Mouse (Mus musculus) v-Abl transformed pro-B cells (cell line): ENCODE results near the gene Arhgef3.

ENCODE experiments used
- in situ Hi-C, 2 experiments: fragments of 400-800 bp; cut with MboI; formaldehyde crosslinking; loops; one replicate each; pipeline ENCODE4 v1.15.1; 2025; ENCODE audit not compliant: unreplicated experiment in 2 of 2

Gene Arhgef3

DNA sequence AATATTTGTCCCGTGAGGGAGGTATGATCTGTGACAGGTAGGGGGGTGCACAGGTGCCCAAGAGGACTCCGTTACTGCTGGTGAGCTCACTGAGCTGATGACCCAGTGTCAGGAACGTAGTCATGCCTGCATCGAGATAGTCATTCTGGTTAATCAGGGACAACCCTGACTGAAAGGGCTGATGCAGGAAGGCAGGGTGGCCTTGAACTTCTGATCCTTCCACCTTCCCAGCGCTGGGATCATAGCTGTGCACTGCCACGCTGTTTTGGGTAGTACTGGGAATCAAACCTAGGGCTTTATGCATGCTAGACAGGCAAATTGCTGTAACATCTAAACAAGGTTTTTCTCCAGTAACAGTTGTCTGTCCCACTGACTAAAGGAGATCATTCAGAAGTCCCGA, 109.9 kb downstream of the Arhgef3 start:
- in situ Hi-C loops: no loop called here

- in situ Hi-C loops: no loop called here
Observed at GRCm38 (mm10) chr14:27226288-27226687, 111.6 kb downstream of the Arhgef3 start.

DNA sequence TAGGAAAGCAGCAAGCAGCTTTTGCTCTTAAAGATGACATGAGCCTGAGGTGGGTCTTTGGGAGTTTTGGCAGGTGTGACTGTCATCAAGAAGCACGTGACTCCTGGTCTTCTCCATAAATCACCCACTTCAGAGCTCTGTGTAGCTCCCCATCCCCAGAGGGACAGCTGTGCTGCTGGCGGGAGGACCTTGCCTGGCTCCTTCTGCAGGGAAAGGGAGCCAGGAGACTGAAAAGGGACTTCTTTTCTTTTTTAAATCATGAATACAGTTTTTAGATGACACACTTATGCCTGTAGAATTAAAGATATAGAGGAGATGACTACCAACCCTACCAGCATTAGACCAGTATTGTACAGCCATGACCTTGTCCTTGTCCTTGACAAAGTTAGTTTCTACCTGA, 113.6 kb downstream of the Arhgef3 start:
- in situ Hi-C loops: no loop called here

- in situ Hi-C loops: no loop called here
Observed at GRCm38 (mm10) chr14:27228941-27229371, 114.3 kb downstream of the Arhgef3 start.

DNA sequence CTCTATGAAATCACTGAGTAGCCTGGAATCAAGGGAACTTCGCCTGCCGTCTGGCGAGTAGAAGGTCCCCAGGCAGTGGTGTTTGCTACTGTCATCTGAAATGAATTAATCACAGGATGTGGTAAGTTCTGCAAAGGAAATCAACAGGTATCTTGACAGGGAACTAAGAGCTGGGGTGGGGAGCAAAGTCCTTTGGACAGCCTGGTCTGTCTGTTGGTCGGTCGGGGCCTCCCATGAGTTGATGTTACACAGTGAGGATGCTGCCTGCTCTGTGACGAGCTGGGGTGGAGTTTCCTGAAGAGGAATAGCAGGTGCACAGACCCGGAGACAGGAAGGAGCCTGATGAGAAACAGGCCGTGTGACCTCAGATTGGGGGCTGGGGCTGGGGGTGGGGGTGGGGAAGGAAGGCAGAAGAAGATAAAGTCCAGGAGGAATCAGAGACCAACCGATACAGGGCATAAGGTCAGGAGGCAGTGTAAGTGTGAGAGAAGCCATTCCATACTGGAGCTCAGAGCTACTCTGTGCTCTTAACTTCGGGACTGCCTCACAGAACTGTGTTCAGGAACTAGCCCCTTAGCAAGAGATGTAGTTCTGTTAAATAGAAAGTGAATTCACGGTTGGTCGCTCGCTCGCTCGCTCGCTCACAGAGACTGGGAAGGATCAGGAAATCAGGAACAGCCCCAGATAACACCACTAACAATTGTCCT, 114.9 kb downstream of the Arhgef3 start:
- in situ Hi-C loops: loop anchor here (5.0 kb wide), 3 partner anchors 32 to 178 kb away; no protein-coding TSS in a partner anchor

GRCm38 (mm10) chr14:27230262-27231022, 115.7 kb downstream of the Arhgef3 start:
- in situ Hi-C loops: loop anchor here (5.0 kb wide), 3 partner anchors 33 to 177 kb away; no protein-coding TSS in a partner anchor

- in situ Hi-C loops: loop anchor here (5.0 kb wide), 3 partner anchors 34 to 176 kb away; no protein-coding TSS in a partner anchor
Observed at GRCm38 (mm10) chr14:27231506-27231905, 116.8 kb downstream of the Arhgef3 start.

GRCm38 (mm10) chr14:27231974-27232780, 117.5 kb downstream of the Arhgef3 start:
- in situ Hi-C loops: loop anchor here (5.0 kb wide), 3 partner anchors 35 to 175 kb away; no protein-coding TSS in a partner anchor

GRCm38 (mm10) chr14:27233056-27233455, 118.4 kb downstream of the Arhgef3 start:
- in situ Hi-C loops: loop anchor here (5.0 kb wide), 3 partner anchors 36 to 174 kb away; no protein-coding TSS in a partner anchor

DNA sequence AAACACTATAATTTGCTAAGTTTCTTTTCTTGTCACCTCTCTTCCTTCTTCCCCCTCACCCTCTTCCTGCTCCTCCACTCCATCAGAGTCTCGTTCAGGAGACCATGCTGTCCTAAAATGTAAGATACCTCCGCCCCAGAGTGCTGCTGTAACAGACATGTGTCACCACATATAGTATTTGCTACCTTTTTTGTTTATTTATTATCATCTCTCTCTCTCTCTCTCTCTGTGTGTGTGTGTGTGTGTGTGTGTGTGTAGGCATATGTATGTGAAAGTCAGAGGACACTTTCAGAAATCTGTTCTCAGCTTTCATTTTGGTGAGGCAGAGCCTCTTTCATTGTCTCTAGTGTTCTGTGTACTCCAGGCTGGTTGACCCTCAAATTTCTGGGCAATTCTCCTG, 119.0 kb downstream of the Arhgef3 start:
- in situ Hi-C loops: loop anchor here (5.0 kb wide), 3 partner anchors 36 to 174 kb away; no protein-coding TSS in a partner anchor

DNA sequence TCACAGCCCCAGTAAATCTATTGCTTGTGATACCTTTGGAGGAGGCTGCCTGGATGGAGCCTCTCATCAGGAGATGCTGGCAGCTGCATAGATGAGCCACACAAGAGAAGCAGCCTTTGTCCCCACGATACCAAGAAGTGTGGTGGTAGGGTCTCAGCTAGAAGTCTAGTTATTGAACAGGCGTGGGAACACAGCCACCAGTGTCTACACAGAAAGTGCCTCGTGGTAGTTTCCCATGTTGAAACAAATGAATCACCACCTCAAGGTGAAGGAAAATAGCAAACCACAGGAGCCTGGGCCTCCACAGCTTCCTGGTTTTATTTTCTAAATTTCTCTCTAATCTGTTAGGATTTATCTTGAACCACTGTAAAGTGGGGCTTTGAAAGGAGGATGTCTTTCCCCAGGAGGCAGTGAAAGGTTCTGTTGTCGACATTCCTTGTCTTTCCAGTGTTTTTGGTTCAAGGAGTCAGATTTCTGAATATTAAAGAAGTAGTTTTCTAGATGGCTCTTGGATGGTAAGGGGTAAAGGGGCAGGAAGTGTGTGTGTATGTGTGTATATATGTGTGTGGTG, 119.7 kb downstream of the Arhgef3 start:
- in situ Hi-C loops: loop anchor here (5.0 kb wide), 3 partner anchors 37 to 173 kb away; no protein-coding TSS in a partner anchor

DNA sequence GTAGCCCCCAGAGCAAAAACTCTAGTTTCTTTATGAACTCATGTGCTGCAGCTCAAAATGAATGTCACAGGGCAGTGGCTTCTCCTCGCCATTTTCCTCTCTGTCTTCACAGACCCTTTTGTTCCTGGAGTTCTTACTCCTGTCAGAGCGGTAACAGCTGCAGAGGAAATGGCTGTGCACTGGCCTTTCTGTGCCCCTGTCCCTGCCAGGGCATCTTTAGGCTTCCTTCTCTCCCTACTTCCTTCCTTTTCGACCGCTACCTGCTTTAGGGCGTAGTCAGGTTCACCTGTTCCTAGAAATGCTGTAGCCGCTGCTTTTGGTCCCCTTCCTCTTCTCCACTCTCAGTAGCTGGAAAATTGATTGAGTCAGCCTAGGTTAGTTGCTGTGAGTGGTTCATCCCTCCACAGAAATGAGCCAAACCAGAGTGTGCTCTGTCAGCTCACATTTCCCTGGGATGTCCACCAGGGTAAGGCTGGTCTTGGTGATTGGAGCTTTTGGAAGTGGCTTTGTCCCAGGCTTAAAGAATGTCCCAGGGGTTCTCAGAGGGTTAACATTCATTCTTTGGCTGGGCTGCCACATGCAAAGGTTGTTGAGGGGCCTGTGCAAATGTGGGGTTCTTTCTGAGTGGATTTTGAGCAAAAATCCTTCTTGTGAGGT, 121.3 kb downstream of the Arhgef3 start:
- in situ Hi-C loops: loop anchor here in 1 of 2 experiments (5.0 kb wide), 1 partner anchor 171 kb away; no protein-coding TSS in a partner anchor

DNA sequence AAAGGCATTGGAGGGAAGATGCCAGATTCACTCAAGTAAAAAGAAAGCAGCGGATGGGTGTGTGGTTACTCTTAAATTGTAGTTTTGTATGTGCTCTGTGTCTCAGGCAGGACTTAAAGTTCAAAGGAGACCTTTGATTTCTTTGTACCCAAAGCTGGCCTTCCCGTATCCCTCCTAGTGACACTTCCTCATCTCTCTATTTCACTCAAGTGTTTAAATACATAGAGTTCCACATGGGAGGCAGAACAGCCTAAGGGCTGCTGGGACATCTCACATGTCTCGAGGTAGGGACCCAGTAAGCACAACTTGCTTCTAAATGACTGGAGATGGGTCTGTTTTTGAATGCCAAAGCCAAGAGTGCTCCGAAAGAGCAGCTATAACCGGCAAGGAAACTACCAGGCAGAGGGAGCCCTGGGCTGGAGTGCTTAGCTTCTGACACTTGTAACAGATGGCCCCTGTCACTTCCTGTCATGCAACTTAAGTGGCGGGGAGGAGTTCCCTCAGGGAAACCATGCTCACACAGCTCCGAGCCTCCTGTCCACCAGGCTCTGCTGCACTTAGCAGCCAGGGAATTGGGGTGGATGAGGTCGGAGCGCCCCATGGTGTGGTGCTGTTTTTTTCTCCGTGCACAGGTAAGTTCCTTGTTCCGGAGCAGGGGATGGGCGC, 123.0 kb downstream of the Arhgef3 start:
- in situ Hi-C loops: loop anchor here in 1 of 2 experiments (5.0 kb wide), 1 partner anchor 170 kb away; no protein-coding TSS in a partner anchor

DNA sequence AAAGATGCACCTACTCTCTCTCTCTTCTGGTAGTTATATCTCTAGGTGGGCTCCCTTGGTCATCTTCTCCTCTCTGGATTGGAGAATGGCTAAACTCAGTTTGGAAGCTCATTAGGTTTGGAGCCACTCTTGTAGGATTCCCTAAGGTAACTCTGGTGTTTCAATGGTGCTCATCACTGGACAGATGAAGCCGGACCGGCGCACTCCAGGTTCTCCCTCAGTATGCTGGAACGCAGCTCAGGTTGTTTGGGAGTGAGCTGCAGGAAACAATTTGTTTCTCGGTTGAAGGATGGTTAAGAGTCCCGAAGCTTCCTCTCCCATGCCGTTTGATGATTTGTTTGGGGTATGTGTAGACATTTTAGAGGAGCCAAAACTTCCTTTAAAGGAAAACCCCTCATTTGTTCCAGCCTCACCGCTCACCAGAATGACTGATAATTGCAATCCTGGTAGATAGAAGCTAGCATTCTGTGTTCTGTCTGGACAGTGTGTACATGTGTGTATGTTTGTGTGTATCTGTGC, 124.0 kb downstream of the Arhgef3 start:
- in situ Hi-C loops: loop anchor here in 1 of 2 experiments (5.0 kb wide), 1 partner anchor 169 kb away; no protein-coding TSS in a partner anchor

- in situ Hi-C loops: loop anchor here in 1 of 2 experiments (5.0 kb wide), 1 partner anchor 168 kb away; no protein-coding TSS in a partner anchor
Observed at GRCm38 (mm10) chr14:27239551-27240091, 124.9 kb downstream of the Arhgef3 start.

DNA sequence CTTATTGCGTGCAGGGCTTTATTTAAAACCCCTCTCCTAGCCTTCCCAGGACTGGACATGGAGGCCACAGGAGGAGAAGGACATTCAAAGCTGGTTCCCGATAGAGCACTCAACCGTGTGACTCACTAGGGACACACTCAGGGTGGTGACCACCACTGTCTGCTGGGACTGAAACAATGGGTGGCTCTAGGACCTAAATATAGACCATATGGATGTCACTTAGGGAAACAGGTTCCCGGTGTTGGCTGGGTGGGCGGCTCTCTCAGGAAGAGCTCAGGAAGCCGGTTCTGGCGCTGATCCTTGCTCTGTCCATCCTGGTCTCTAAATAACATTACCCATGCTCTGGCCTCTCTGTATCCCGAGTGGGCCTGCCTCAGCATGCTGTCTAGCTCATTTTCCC, 127.6 kb downstream of the Arhgef3 start:
- in situ Hi-C loops: no loop called here

- in situ Hi-C loops: no loop called here
Observed at GRCm38 (mm10) chr14:27242769-27243168, 128.1 kb downstream of the Arhgef3 start.

- in situ Hi-C loops: no loop called here
Observed at GRCm38 (mm10) chr14:27243585-27243984, 128.9 kb downstream of the Arhgef3 start.
